Mouse (Mus musculus) liver, embryonic 13.5 days (tissue): Measurements from ENCODE around the gene Clk2. TPM values are rescaled to one million over a fixed set of nuclear protein-coding genes. Genes with fewer than 3 reads are reported as not detected.
"Not testable (repeated sequence)": the region's sequence is repeated elsewhere in the genome, so short reads cannot be mapped to it uniquely, and the experiment has no call there.

ENCODE experiments used
- ATAC-seq: fragments of 200-750 bp; cut with Nextera tagmentation; 2 replicates; pipeline ENCODE4 v1.8.0; 2017; ENCODE audit warnings: low read depth, mild to moderate bottlenecking, moderate number of reproducible peaks, moderate library complexity
- DNase-seq: peaks from one replicate; pipeline ENCODE4 v3.0.0; 2022
- H3K27ac ChIP-seq: fragments of 300-500 bp; sonication (generic); 2 replicates; pipeline ENCODE4 v1.5.1; 2015; ENCODE audit warnings: moderate library complexity, mild to moderate bottlenecking, inconsistent platforms
- H3K27me3 ChIP-seq: fragments of 300-500 bp; sonication (generic); 2 replicates; pipeline ENCODE4 v1.6.1; 2015; ENCODE audit warnings: mild to moderate bottlenecking, inconsistent platforms
- H3K36me3 ChIP-seq: fragments of 300-500 bp; sonication (generic); 2 replicates; pipeline ENCODE4 v1.6.1; 2015; ENCODE audit warnings: mild to moderate bottlenecking, inconsistent platforms
- H3K4me1 ChIP-seq: fragments of 300-500 bp; sonication (generic); replicated peaks from 2 replicates; pipeline ENCODE4 v1.6.1; 2015; ENCODE audit warnings: inconsistent platforms
- H3K4me2 ChIP-seq: fragments of 300-500 bp; sonication (generic); 2 replicates; pipeline ENCODE4 v1.6.1; 2015; ENCODE audit warnings: inconsistent platforms, mild to moderate bottlenecking, moderate library complexity
- H3K4me3 ChIP-seq: fragments of 300-500 bp; sonication (generic); replicated peaks from 2 replicates; pipeline ENCODE4 v1.5.1; 2015; ENCODE audit warnings: mild to moderate bottlenecking, inconsistent platforms
- H3K9ac ChIP-seq: fragments of 300-500 bp; sonication (generic); 2 replicates; pipeline ENCODE4 v1.6.1; 2015; ENCODE audit warnings: mild to moderate bottlenecking, inconsistent platforms
- H3K9me3 ChIP-seq: fragments of 300-500 bp; sonication (generic); replicated peaks from 2 replicates; pipeline ENCODE4 v1.6.1; 2016; ENCODE audit warnings: inconsistent platforms
- WGBS: fragments of 180-500 bp; shearing (Covaris S2); methylation state at CpG from one replicate; pipeline ENCODE4 v1.1.7; 2015; ENCODE audit not compliant: insufficient replicate concordance; 5-methylcytosine and 5-hydroxymethylcytosine counted together
- polyA plus RNA-seq: library from polyadenylated mRNA; unstranded; fragments of >200 nt; fragmentation: Nextera tagmentation; extraction: Ambion mirVana; gene quantifications from 2 replicates; pipeline ENCODE4 v1.2.1, GENCODE M21; 2015

The Clk2 gene
- polyA plus RNA-seq, 1 experiment from 2014 or later: 10.3 TPM

DNA sequence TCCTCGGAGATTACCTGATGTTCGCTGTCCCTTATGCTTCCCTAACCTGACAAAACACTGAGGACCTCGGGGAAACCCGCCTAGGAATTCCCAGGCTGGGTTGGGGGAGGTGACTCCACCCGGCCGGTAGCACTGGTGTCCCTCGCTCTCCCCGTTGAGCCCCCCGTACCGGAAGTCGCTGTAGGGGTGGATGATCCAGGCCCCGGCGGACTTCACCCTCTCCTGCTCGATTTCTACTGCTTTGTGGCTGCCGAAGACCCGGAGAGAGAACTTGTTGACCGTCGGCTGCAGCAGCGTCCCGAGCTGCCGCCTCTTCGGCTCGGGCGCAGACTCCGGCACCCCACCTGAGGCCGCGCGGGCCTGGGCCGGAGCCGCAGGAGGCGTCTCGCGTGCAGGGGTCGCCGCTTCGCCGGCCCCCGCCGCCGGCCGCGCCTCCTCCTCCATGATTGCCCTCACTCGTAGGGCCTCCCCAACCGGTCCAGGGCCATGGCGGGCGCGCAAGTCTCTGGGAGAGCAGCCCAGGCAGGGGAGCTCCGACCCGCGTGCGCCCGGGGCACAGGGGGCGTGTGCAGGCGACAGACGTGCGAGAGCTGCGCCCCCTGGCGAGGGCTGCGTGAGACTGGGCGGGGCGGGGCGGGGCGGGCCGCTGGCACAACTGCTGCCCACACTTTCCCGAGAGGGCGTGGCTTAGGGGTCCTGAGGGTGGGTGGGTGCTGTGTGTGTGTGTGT is 4.8 kb upstream of the Clk2 start, which contains the start of gene Hcn3:
Hcn3 (minus strand) TSS at position 581 of the 729 bp plus-strand sequence.
- WGBS: under 1% methylated on average over 66 of the region's 66 CpGs
- H3K4me2 ChIP-seq: peak within 1 kb of the TSS; percentile 99
- H3K9me3 ChIP-seq: no peaks in the 10 kb centered on the region
- peak; percentile 61 for DNase-seq
- no peaks in the 10 kb centered on the region for H3K36me3 ChIP-seq
- peak within 1 kb of the TSS; percentile 70 for H3K9ac ChIP-seq
- H3K4me3 ChIP-seq: peak within 1 kb of the TSS; percentile 68
- peaks cover 31% of the 10 kb centered on the region for H3K4me1 ChIP-seq
- H3K27ac ChIP-seq: no peak within 1 kb of the TSS
- H3K27me3 ChIP-seq: peaks cover 35% of the 10 kb centered on the region
- peak; percentile 35 for ATAC-seq

DNA sequence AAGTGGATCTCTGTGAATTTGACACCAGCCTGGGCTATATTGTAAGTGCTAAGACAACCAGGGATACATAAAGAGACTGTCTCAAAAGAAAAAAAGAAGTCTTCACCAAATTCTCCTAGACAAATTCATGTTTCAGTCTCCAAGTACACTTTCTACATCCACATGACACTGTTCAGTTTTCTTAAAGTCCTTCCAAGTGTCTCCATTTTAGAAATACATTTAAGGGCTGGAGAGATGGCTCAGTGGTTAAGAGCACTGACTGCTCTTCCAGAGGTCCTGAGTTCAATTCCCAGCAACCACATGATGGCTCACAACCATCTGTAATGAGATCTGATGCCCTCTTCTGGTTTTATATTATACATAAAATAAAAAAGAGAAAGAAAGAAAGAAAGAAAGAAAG is 3.4 kb upstream of the Clk2 start:
- peaks cover 41% of the 10 kb centered on the region for H3K4me1 ChIP-seq
- not testable (repeated sequence) for H3K9ac ChIP-seq, DNase-seq, H3K9me3 ChIP-seq, H3K36me3 ChIP-seq, H3K4me3 ChIP-seq, H3K27ac ChIP-seq, H3K4me2 ChIP-seq, ATAC-seq
- H3K27me3 ChIP-seq: peaks cover 26% of the 10 kb centered on the region

DNA sequence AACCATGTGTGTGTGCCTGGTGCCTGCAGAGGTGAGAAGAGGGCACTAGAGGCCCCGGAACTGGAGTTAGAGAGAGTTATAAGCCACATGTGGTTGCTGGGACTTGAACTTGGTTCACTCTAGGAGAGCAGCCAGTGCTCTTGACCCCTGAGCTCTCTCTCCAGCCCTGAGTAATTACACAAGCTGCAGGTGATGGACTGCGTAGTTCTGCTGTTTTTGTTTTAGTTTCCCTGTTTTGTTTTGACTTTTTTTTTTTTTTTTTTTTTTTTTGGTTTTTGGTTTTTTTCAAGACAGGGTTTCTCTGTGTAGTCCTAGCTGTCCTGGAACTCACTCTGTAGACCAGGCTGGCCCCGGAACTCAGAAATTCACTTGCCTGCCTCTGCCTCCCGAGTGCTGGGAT is 2.8 kb upstream of the Clk2 start:
- Histone ChIP-seq H3K9me3 (no peaks in the 10 kb centered on the region), H3K36me3 (peaks cover 6% of the 10 kb centered on the region), H3K4me1 (peaks cover 47% of the 10 kb centered on the region), H3K9ac (no peak overlapping the region), H3K27me3 (peaks cover 26% of the 10 kb centered on the region), H3K27ac (no peak overlapping the region), H3K4me2 (no peak overlapping the region), H3K4me3 (no peak overlapping the region)
- WGBS: 75% methylated on average over 4 of the region's 4 CpGs
- no peak for ATAC-seq
- no peak for DNase-seq

DNA sequence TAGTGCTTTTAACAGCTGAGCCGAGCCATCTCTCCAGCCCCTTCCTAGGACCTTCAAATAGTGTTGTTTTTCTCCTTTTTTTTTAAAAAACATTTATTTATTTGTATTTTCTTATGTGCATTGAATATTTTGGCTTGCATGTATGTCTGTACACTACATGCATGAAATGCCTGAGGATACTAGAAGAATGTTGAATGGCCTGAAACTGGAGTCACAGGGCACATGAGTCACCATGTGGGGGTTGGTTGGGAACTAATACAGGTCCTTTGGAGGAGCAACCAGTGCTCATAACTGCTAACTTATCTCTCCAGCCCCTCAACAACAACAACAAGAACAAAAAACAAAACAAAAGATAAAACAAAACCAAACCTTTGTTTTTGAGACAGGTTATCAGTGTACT is 1.5 kb upstream of the Clk2 start:
- peaks cover 51% of the 10 kb centered on the region for H3K4me1 ChIP-seq
- no peak overlapping the region for H3K9ac ChIP-seq
- H3K27ac ChIP-seq: no peak overlapping the region
- ATAC-seq (no peak), DNase-seq (no peak)
- H3K4me3 ChIP-seq: no peak overlapping the region
- no peak overlapping the region for H3K4me2 ChIP-seq
- WGBS: 57% methylated on average over 1 of the region's 1 CpGs
- H3K36me3 ChIP-seq: peaks cover 18% of the 10 kb centered on the region
- H3K27me3 ChIP-seq: peaks cover 19% of the 10 kb centered on the region
- no peaks in the 10 kb centered on the region for H3K9me3 ChIP-seq

DNA sequence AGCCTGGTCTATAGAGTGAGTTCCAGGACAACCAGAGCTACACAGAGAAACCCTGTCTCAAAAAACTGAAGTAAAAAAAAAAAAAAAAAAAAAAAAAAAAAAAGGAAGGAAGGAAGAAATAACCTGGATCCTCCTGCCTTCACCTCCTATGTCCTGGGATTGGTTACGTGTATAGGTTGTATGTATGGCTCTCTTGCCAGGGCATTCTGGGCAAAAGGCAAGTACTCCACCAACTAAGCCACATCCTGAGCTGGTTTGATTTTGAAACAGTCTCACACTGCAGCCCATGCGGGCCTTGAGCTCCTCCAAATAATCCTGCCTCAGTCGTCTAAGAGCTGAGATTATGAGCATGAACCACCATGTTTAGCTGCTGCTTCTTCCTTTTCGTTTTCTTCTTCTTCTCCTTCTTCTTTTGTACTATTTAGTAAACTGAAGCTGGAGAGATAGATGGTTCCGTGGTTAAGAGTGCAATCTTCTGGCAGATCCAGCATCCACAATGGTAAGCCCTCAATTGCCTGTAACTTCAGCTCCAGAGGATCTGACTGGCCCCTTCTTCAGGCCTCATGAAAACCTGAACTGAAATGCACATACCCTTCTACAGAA is 851 bp upstream of the Clk2 start:
- Histone ChIP-seq H3K4me3 (peak overlapping the region; percentile 88), H3K4me2 (peak overlapping the region; percentile 81), H3K36me3 (peaks cover 25% of the 10 kb centered on the region), H3K9me3 (no peaks in the 10 kb centered on the region), H3K27ac (peak overlapping the region; percentile 96), H3K4me1 (peaks cover 49% of the 10 kb centered on the region), H3K27me3 (peaks cover 12% of the 10 kb centered on the region), H3K9ac (peak overlapping the region; percentile 92)
- no peak for ATAC-seq
- WGBS: 59% methylated on average over 5 of the region's 5 CpGs
- DNase-seq: no peak

DNA sequence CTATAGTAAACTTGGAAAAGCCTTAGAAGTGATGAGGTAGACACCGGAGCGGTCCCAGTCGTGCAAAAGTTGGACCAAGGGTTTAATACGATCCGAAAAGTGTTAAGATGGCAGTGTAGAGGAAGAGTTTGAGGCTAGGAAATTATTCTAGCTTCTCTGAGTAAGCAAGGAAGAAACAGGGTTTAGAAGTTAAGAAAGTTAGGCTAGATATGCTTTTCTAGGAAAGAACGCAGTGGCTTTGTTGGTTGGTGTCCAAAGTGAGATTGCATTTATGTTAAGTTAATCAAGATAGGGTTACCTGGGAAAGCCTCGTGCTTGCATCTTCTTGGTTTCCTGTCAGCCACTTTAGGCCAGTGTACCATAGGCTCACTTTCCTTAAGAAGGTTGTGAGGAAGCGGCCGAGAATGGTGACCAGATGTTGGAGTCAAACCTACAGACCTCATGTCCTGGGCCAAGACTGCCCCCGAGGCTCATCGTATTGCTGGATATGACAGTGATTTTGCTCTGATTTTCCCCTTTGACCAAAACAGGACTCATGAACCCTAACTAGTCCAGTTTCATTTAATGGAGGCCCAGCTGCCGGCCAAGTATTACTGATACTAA is 774 bp downstream of the Clk2 start:
- no peak for DNase-seq
- Histone ChIP-seq H3K4me2 (peak overlapping the region; percentile 81), H3K4me1 (peaks cover 33% of the 10 kb centered on the region), H3K4me3 (peak overlapping the region; percentile 88), H3K27me3 (no peaks in the 10 kb centered on the region), H3K27ac (peak overlapping the region; percentile 96), H3K9me3 (no peaks in the 10 kb centered on the region), H3K9ac (peak overlapping the region; percentile 92), H3K36me3 (peaks cover 41% of the 10 kb centered on the region)
- no peak for ATAC-seq
- WGBS: 16% methylated on average over 12 of the region's 12 CpGs

DNA sequence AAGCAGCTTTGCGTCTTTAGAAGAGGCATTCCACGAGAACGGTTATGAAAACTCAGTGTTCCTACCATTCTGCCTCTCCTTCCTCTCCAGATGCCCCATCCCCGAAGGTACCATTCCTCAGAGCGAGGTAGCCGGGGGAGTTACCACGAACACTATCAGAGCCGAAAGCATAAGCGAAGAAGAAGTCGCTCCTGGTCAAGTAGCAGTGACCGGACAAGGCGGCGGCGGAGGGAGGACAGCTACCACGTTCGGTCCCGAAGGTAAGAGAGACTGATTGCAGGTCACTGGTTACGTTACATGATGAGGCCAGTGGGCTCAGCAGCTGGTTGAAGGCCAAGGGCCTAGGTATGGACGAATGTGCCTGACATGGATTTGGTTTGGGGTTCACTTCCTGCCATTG is 2.4 kb downstream of the Clk2 start:
- Histone ChIP-seq H3K9ac (0 out of 2 replicates have a peak overlapping the region, but pooled peaks have one; percentile 92), H3K9me3 (no peaks in the 10 kb centered on the region), H3K4me2 (peak overlapping the region; percentile 81), H3K36me3 (peaks cover 55% of the 10 kb centered on the region), H3K27ac (no peak overlapping the region), H3K4me1 (peaks cover 31% of the 10 kb centered on the region), H3K4me3 (no peak overlapping the region), H3K27me3 (no peaks in the 10 kb centered on the region)
- no peak for ATAC-seq
- no peak for DNase-seq
- WGBS: 90% methylated on average over 19 of the region's 19 CpGs

DNA sequence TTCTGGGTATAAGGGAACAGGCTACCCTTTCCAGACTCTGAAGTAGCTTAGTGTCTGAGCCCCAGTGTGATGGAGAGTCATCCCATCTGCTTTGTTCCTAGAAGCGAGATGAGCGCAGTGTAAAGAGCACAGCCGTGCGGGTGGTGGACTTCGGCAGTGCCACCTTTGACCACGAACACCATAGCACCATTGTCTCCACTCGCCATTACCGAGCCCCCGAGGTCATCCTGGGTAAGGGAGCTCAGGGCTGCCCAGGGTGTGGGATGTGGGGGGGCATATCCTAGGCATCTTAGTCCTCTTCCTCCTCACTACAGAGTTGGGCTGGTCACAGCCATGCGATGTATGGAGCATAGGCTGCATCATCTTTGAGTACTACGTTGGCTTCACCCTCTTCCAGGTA is 10.2 kb downstream of the Clk2 start:
- no peak overlapping the region for H3K9ac ChIP-seq
- H3K27me3 ChIP-seq: no peaks in the 10 kb centered on the region
- H3K9me3 ChIP-seq: no peaks in the 10 kb centered on the region
- DNase-seq (no peak), ATAC-seq (no peak)
- no peak overlapping the region for H3K27ac ChIP-seq
- no peak overlapping the region for H3K4me2 ChIP-seq
- H3K36me3 ChIP-seq: peaks cover 78% of the 10 kb centered on the region
- no peak overlapping the region for H3K4me3 ChIP-seq
- H3K4me1 ChIP-seq: peaks cover 27% of the 10 kb centered on the region
- WGBS: 88% methylated on average over 11 of the region's 11 CpGs

DNA sequence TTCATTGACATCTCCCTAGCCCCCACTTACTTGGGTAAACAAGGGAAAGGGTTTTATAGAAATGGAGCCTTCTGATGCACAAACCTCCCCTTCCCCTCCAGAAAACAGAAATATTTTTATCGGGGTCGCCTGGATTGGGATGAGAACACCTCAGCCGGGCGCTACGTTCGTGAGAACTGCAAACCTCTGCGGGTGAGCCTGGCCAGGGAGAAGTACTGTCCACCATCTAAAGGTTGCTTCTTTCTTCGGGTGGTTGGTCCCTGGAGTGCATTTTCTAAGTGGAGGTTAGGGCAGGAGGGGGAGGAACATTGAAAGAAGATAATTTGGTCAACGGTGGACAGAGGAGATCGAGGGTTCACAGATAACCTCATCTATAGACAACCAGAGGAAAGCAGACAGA is 10.9 kb downstream of the Clk2 start:
- ATAC-seq (no peak), DNase-seq (no peak)
- Histone ChIP-seq H3K27me3 (no peaks in the 10 kb centered on the region), H3K4me1 (peaks cover 27% of the 10 kb centered on the region), H3K36me3 (peaks cover 78% of the 10 kb centered on the region), H3K27ac (no peak overlapping the region), H3K9ac (no peak overlapping the region), H3K9me3 (no peaks in the 10 kb centered on the region), H3K4me2 (no peak overlapping the region), H3K4me3 (no peak overlapping the region)
- WGBS: 82% methylated on average over 10 of the region's 10 CpGs

DNA sequence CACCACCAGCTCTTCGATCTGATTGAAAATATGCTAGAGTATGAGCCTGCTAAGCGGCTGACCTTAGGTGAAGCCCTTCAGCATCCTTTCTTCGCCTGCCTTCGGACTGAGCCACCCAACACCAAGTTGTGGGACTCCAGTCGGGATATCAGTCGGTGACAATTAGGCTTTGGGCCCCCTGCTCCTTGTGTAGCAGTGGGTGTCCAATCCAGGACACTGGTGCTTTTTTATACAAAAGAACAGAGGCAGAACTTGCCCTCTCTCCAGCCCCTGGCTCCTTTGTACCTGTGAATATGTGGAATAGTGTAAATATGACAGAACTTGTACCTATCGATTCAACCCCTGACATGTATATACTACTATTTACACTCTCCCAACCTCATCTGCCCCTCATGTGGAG is 11.8 kb downstream of the Clk2 start:
- H3K27me3 ChIP-seq: no peaks in the 10 kb centered on the region
- H3K36me3 ChIP-seq: peaks cover 78% of the 10 kb centered on the region
- H3K4me1 ChIP-seq: peaks cover 27% of the 10 kb centered on the region
- no peak for ATAC-seq
- peak overlapping the region; percentile 65; the same call in 1 of the 2 replicates for H3K27ac ChIP-seq
- 89% methylated on average over 7 of the region's 7 CpGs for WGBS
- H3K4me3 ChIP-seq: peak overlapping the region; percentile 77; the same call in 1 of the 2 replicates
- no peaks in the 10 kb centered on the region for H3K9me3 ChIP-seq
- H3K4me2 ChIP-seq: peak overlapping the region; percentile 82
- DNase-seq: no peak
- peak overlapping the region; percentile 53 for H3K9ac ChIP-seq

DNA sequence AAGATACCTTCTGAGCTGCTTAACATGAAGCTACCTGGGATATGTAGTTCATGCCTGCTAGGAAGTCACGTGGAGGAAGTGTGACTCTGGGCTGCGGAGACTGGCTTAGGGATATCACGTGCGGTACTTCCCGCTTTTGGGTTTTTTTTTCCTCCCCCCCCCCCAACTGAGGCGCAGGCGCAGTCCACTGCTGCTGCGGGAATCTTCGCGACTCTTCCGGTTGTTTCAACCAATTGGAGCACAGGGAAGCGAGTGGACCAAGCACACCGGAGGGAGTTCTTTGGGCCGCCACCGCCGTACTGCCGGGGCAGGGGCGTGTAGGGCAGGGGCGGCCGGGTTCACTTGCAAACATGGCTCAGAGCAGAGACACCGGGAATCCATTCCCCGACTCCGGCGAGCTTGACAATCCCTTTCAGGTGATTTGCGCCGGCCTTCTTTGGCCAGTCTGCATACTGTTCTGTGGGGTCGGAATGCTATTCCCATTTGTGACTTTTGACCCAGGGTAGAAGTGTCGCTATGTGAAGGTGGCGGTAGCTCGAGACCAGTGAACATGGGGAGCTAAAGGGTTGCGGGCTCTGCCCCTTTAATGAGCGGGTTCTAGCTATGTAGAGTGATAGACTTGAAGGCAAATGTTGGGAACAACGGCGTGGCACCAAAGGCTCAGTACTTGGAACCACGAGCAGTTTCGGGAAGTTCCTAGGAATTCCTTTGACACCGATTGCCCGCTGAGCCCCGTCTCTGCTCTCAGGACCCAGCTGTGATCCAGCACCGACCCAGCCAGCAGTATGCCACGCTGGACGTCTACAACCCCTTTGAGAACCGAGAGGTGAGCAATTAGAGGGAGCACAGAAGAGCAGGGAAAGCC is 12.9 kb downstream of the Clk2 start, which contains the start of gene Scamp3:
Scamp3 (plus strand) TSS at position 232 of the 865 bp plus-strand sequence.
- H3K9me3 ChIP-seq: no peaks in the 10 kb centered on the region
- peak within 1 kb of the TSS; percentile 87 for H3K9ac ChIP-seq
- H3K36me3 ChIP-seq: peaks cover 79% of the 10 kb centered on the region
- peaks cover 38% of the 10 kb centered on the region for H3K4me1 ChIP-seq
- WGBS: under 1% methylated on average over 43 of the region's 43 CpGs
- H3K27ac ChIP-seq: peak within 1 kb of the TSS; percentile 82
- H3K27me3 ChIP-seq: no peaks in the 10 kb centered on the region
- peak; percentile 91 for ATAC-seq
- H3K4me3 ChIP-seq: peak within 1 kb of the TSS; percentile 77
- peak; percentile 80 for DNase-seq
- H3K4me2 ChIP-seq: peak within 1 kb of the TSS; percentile 82
